Mouse (Mus musculus) liver, embryonic 14.5 days (tissue): ENCODE results near the gene Tmem86a.

ENCODE experiments used
- CTCF ChIP-seq: IDR thresholded peaks from 2 replicates; pipeline ENCODE4 v1.5.1; 2016; ENCODE audit warnings: antibody characterized with exemption, low read depth, control low read depth
- EP300 ChIP-seq: IDR thresholded peaks from 2 replicates; pipeline ENCODE4 v1.6.1; 2016; ENCODE audit warnings: antibody characterized with exemption, low read depth

DNA sequence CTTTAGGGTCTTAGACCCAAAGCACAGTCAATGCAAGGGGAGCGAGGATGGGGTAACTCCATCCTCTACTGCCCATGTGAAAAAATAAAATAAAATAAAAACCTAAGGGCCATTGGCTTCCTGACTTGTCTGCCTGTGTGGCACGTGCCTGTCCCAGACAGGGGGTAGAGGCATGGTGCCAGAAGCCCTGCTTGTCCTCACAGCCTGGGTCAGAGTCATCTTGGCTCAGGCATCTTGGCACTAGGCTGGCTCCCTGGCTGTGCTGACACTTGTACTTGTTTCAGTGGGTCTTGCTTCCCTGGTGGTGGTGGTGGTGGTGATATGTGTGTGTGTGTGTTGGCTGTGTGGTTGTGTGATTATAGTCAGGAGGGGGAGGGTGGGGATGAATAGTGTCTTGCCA lies 4.3 kb downstream of the Tmem86a start:
- TF ChIP-seq CTCF: no peak
- no peak for TF ChIP-seq EP300
